Mouse (Mus musculus) urinary bladder, postnatal 36 days (tissue): Measurements from ENCODE around the gene Nkrf.
"Not testable (repeated sequence)": the region's sequence is repeated elsewhere in the genome, so short reads cannot be mapped to it uniquely, and the experiment has no call there.

Experiments used
- DNase-seq, 2 experiments: peaks; one replicate each; pipeline ENCODE4 v3.0.0; 2022; ENCODE audit warnings: low spot score in 2 of 2, mixed read lengths in 1 of 2

Nkrf gene

GRCm38 (mm10) chrX:36902321-36903114 is at the start of gene Nkrf:
Gene Nkrf (minus strand): TSS chrX:36902899.
- peak in 1 of 2 experiments; percentile 0 for DNase-seq

DNA sequence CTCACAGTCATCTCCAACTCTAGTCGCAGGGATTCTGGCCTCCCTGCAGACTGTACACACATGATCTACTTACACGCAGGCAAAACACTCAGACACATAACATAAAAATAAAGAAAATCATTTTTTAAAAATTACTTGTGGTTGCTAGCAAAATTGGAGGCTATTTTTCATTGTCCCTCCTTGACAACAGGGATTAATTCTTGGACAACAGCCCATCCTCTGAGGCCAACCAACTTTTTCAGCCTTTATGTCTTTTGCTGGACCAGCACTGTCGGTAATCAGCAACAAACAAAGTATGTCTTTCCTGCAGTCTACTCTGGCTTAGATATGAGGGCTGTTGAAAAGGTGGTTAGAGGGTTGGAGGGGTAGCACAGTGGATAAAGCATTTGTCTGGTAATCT is 38.4 kb upstream of the Nkrf start:
- DNase-seq = no peak

- peak; percentile 4 to 52 for DNase-seq
Observed at GRCm38 (mm10) chrX:36939806-36940413, 37.2 kb upstream of the Nkrf start.

DNA sequence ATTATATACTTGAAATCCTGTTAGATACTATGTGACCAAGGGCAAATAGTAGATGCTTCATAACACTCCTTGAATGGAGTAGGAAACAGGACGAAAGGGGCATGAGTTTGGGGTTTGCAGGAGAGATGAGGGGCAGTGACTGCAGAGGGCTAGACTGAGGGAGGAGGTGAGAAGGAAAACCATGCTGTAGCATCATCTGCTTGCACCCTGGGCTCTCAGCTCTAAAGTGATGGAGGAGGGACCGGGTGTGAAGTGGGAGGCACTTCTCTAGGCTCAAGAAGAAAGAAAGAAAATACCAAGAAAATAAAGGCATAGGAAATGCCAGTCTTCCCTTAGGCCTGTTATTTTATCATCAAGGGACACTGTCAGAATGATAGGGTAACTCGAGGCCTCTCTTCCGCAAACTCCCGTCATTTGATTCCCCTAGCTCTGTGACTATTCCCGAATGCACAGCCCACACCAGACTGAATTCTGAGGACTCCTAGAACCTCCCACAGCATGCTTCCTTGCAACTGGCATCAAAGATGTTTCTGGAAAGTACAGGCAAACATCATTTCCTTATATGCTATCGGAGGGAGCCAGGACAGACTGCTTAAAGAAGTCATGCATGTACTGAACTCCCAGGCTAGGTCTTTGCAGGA is 32.7 kb upstream of the Nkrf start:
- DNase-seq = no peak

DNA sequence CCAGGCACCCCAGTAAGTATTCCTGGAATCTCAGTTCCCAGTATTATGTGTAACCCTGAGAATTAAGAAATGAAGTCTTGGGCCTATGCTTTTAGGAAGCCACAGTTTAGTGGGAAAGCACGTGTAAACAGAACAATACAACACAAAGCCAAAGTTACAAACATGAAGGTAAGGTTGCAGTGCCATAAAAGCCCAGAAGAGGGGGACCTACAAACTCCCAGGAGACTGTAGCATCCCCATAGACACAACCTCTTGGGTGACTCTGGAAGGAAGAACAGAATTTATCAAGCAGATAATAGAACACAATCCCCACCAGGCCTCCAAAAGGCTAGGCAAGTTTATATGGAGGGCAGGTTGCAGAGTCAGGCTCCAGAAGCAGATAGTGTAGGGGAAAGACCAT is 27.9 kb upstream of the Nkrf start:
- no peak for DNase-seq

GRCm38 (mm10) chrX:36929694-36930093 is 27.0 kb upstream of the Nkrf start:
- no peak for DNase-seq

DNA sequence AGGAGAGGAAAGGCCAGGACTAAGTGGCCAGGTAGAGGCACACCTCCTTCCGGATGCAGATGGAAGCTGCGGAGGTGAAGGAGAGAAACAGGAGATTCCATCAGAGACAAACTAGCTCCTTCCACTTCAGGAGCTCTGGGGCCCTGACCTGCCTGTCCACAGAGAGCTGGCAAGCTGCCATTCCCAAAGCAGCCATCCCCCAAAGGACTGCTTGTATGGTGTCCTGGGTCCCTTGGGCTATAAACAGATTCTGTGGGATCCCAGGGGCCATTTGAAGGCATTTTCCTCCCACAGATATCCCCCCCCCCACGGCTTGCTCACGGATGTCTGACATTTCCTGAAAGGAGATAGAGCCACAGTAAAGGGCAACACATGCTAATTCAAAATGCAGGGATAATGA is 26.1 kb upstream of the Nkrf start:
- DNase-seq = no peak

GRCm38 (mm10) chrX:36921346-36921745 is 18.6 kb upstream of the Nkrf start:
- DNase-seq = no peak

GRCm38 (mm10) chrX:36917749-36918148 is 15.1 kb upstream of the Nkrf start:
- no peak for DNase-seq

- DNase-seq = peak; percentile 5 to 20
Observed at GRCm38 (mm10) chrX:36911343-36911742, 8.6 kb upstream of the Nkrf start.

- DNase-seq = no peak
Observed at GRCm38 (mm10) chrX:36906539-36906938, 3.8 kb upstream of the Nkrf start.

GRCm38 (mm10) chrX:36903115-36903768 is 543 bp upstream of the Nkrf start:
- DNase-seq = peak; percentile 81 to 91

DNA sequence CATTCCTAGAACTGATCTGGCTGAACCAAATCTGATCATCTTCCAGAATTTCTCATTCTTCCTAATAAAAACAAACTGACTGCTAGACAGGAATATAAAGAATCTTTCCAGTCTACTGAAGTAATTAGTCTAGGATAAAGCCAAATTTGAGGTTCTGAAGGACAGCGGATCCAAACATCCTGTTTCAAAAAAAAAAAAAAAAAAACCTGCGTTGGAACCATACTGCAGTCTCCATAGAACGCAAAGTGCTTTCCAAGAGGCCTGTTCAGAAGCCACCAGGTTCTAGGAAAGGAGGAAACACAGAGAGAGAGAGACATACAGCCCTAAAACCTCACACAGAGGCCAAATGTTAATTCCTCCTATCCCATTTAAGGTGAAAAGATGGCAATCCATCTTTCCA is 1.0 kb downstream of the Nkrf start:
- no peak for DNase-seq

GRCm38 (mm10) chrX:36898931-36899330 is 3.8 kb downstream of the Nkrf start:
- DNase-seq = not testable (repeated sequence)

- DNase-seq = no peak
Observed at GRCm38 (mm10) chrX:36884719-36885118, 18.0 kb downstream of the Nkrf start.

DNA sequence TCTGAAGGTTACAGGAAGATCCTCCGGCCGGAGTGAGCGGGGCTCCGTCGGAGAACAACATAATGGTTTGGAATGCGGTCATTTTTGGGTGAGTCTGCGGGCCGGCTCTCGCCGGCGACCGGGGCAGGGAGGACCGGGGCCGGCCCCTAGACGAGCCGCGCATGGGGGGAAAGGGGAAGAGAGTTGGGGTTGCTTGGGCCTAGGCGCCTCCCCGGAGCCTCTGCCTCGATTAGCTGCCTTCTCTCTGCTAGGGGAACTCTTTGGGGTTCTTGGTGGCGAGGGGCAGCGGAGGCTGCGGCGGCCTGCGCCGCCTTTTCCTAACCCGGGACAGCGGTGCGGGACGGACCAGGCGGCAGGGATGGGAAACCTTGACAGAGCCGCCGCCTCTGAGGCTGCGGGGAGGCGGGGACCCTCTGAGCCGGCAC is 28.0 kb downstream of the Nkrf start:
- peak; percentile 1 to 3 for DNase-seq

- DNase-seq = peak; percentile 76 to 86
Observed at GRCm38 (mm10) chrX:36874178-36874696, 28.5 kb downstream of the Nkrf start.

GRCm38 (mm10) chrX:36873765-36874164 is 28.9 kb downstream of the Nkrf start, which contains the start of the genes Ube2a and C330007P06Rik:
Gene Ube2a (plus strand): TSS chrX:36873900.
Gene C330007P06Rik (minus strand): TSS chrX:36874111.
- DNase-seq = no peak

DNA sequence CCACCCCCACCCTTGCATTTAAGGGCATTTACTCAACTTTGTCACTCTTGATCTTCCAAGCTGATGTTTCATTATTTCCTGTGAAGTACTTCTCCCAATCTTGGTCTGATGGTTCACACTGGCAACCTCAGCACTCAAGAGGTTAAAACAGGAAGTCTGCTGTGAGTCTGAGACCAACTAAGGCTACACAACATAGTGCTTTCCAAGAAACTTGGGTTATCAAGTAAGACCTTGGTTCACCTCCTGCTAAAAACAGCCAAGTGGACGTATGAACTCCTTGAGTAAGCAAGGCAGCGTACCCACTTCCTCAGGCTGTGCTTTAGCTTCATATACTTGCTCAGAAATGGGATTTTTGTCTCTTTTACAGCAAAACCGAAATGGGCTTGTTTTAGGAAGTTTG is 32.3 kb downstream of the Nkrf start:
- no peak for DNase-seq

GRCm38 (mm10) chrX:36864609-36865328 is 37.9 kb downstream of the Nkrf start:
- no peak for DNase-seq
